Mouse (Mus musculus) hindbrain, embryonic 13.5 days (tissue): Measurements from ENCODE around the gene Acvr1c. TPM values are rescaled to one million over a fixed set of nuclear protein-coding genes. Genes with fewer than 3 reads are reported as not detected.

Source experiments
- ATAC-seq: fragments of 200-750 bp; cut with Nextera tagmentation; 2 replicates; pipeline ENCODE4 v1.8.0; 2017; ENCODE audit warnings: moderate TSS enrichment; ENCODE audit not compliant: low FRiP score
- H3K27ac ChIP-seq: fragments of 300-500 bp; sonication (generic); 2 replicates; pipeline ENCODE4 v1.5.1; 2015; ENCODE audit warnings: inconsistent platforms, mild to moderate bottlenecking, moderate library complexity
- H3K27me3 ChIP-seq: fragments of 300-500 bp; sonication (generic); 2 replicates; pipeline ENCODE4 v1.6.1; 2015; ENCODE audit warnings: mild to moderate bottlenecking, inconsistent platforms
- H3K36me3 ChIP-seq: fragments of 300-500 bp; sonication (generic); 2 replicates; pipeline ENCODE4 v1.6.1; 2015; ENCODE audit warnings: mild to moderate bottlenecking, inconsistent platforms
- H3K4me1 ChIP-seq: fragments of 300-500 bp; sonication (generic); replicated peaks from 2 replicates; pipeline ENCODE4 v1.6.1; 2015; ENCODE audit warnings: inconsistent platforms
- H3K4me2 ChIP-seq: fragments of 300-500 bp; sonication (generic); 2 replicates; pipeline ENCODE4 v1.6.1; 2015; ENCODE audit warnings: inconsistent platforms, mild to moderate bottlenecking, moderate library complexity
- H3K4me3 ChIP-seq: fragments of 300-500 bp; sonication (generic); 2 replicates; pipeline ENCODE4 v1.5.1; 2015; ENCODE audit warnings: mild to moderate bottlenecking, inconsistent platforms
- H3K9ac ChIP-seq: fragments of 300-500 bp; sonication (generic); 2 replicates; pipeline ENCODE4 v1.6.1; 2015; ENCODE audit warnings: mild to moderate bottlenecking, inconsistent platforms
- H3K9me3 ChIP-seq: fragments of 300-500 bp; sonication (generic); 2 replicates; pipeline ENCODE4 v1.6.1; 2016; ENCODE audit warnings: inconsistent platforms
- WGBS: fragments of 180-500 bp; shearing (Covaris S2); methylation state at CpG from one replicate; pipeline ENCODE4 v1.1.7; 2015; 5-methylcytosine and 5-hydroxymethylcytosine counted together
- polyA plus RNA-seq: library from polyadenylated mRNA; unstranded; fragments of >200 nt; fragmentation: Nextera tagmentation; extraction: Ambion mirVana; gene quantifications from 2 replicates; pipeline ENCODE4 v1.2.1, GENCODE M21; 2015

The Acvr1c gene
- polyA plus RNA-seq, 1 experiment from 2014 or later, result 0.62 TPM

DNA sequence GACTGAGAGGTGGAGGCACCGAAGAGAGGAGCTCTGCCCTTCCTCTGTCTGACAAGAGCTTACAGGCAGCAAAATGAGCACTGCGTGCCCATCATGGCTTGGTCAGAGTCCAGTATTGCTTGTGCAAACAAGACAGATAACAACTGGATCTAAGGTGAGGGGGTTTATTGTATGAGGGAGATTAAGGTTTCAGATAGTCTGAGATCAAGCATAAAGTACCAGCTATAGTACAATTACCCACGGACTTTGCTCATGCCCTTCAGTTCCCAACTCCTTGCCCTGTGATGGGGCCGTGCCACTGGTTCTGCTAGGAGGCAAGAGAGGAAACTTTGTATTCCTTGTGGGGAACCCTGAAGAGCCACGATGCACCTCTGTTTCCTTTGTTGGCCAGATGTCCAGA lies 78.5 kb downstream of the Acvr1c start:
- Histone ChIP-seq H3K9me3 (no peaks in the 10 kb centered on the region), H3K4me2 (no peak overlapping the region), H3K27me3 (no peaks in the 10 kb centered on the region), H3K36me3 (no peaks in the 10 kb centered on the region), H3K9ac (no peak overlapping the region), H3K4me3 (no peak overlapping the region), H3K27ac (no peak overlapping the region), H3K4me1 (no peaks in the 10 kb centered on the region)
- WGBS, result 88% methylated on average over 5 of the region's 5 CpGs
- ATAC-seq, result no peak

- 92% methylated on average over 7 of the region's 7 CpGs for WGBS
- H3K36me3 ChIP-seq, result no peaks in the 10 kb centered on the region
- ATAC-seq, result no peak
Observed at GRCm38 (mm10) chr2:58276454-58276853, 81.2 kb downstream of the Acvr1c start.

GRCm38 (mm10) chr2:58240639-58241038 lies 117.1 kb downstream of the Acvr1c start:
- Histone ChIP-seq H3K9ac (no peak overlapping the region), H3K27me3 (no peaks in the 10 kb centered on the region), H3K36me3 (no peaks in the 10 kb centered on the region), H3K4me3 (no peak overlapping the region), H3K27ac (no peak overlapping the region), H3K4me2 (no peak overlapping the region), H3K4me1 (no peaks in the 10 kb centered on the region), H3K9me3 (no peaks in the 10 kb centered on the region)
- no peak for ATAC-seq
- 91% methylated on average over 4 of the region's 4 CpGs for WGBS

More at GRCm38 (mm10) chr2:58276454-58276853, 81.2 kb downstream of the Acvr1c start:
- no peaks in the 10 kb centered on the region for H3K27me3 ChIP-seq
- no peak overlapping the region for H3K4me2 ChIP-seq
- H3K9me3 ChIP-seq, result no peaks in the 10 kb centered on the region
- no peak overlapping the region for H3K27ac ChIP-seq
- H3K4me3 ChIP-seq, result no peak overlapping the region
- no peaks in the 10 kb centered on the region for H3K4me1 ChIP-seq
- H3K9ac ChIP-seq, result no peak overlapping the region

- H3K9me3 ChIP-seq, result no peaks in the 10 kb centered on the region
- WGBS, result 80% methylated on average over 2 of the region's 2 CpGs
- H3K4me1 ChIP-seq, result no peaks in the 10 kb centered on the region
- no peak overlapping the region for H3K4me2 ChIP-seq
- H3K9ac ChIP-seq, result no peak overlapping the region
- H3K36me3 ChIP-seq, result no peaks in the 10 kb centered on the region
- H3K27ac ChIP-seq, result no peak overlapping the region
- no peaks in the 10 kb centered on the region for H3K27me3 ChIP-seq
- H3K4me3 ChIP-seq, result no peak overlapping the region
- ATAC-seq, result no peak
Observed at GRCm38 (mm10) chr2:58237487-58237886, 120.2 kb downstream of the Acvr1c start.

Other genes with a start within 250 kb of the Acvr1c start
- gene Cytip, start 162.4 kb downstream of the Acvr1c start, polyA plus RNA-seq, result 0.35 TPM in 1 of 2 replicates, not detected in the other
- gene Gm17409, start 112.2 kb upstream of the Acvr1c start, polyA plus RNA-seq, result not detected in 2 replicates
- 4.2 and 4.9 TPM in 2 replicates for gene Acvr1, start 209.3 kb upstream of the Acvr1c start, polyA plus RNA-seq
- 13.2 and 13.4 TPM in 2 replicates for gene Upp2, start 209.4 kb upstream of the Acvr1c start, polyA plus RNA-seq